32 mouse cellular contexts compared by ENCODE assay signal in genomic region chr3:121703880-121704243, GRCm38 (mm10). TPM values are rescaled to one million over a fixed set of nuclear protein-coding genes. Genes with fewer than 3 reads are reported as not detected.
A peak's percentile ranks its signal among the peaks of the same experiment; 100 is the strongest.
DNase-seq lines count a peak whose midpoint lies in the region; ATAC-seq and TF ChIP-seq lines count a peak whose summit lies in the region.
"Had no signal": no experiment of that assay in that cellular context is flagged by ENCODE, and none has a peak within 500 bp of the region (broad histone marks: within the 10 kb centered on the region; RNA-seq: fewer than 3 reads in every experiment).

No protein-coding gene starts in this region.

- no peaks in the 10 kb centered on the region for H3K9me3 ChIP-seq in midbrain, postnatal 0 days (ENCODE audit: low read length)
- no peaks in the 10 kb centered on the region for H3K9me3 ChIP-seq in midbrain, embryonic 13.5 days
- H3K9me3 ChIP-seq in intestine, embryonic 16.5 days (ENCODE audit: control insufficient read depth, low read length): no peaks in the 10 kb centered on the region
- H3K9me3 ChIP-seq: embryonic facial prominence, embryonic 12.5 days; embryonic facial prominence, embryonic 15.5 days; forebrain, embryonic 12.5 days; forebrain, embryonic 15.5 days; heart, embryonic 10.5 days; heart, embryonic 13.5 days; hindbrain, embryonic 12.5 days; hindbrain, embryonic 15.5 days; intestine, embryonic 15.5 days had no signal

- TF ChIP-seq CTCF in midbrain, postnatal 0 days (IDR thresholded peaks at IDR 0.05): no peak
- no peak for TF ChIP-seq CTCF in Patski (IDR thresholded peaks at IDR 0.05)
- TF ChIP-seq CTCF in embryonic fibroblast, embryonic 13.5 days (IDR thresholded peaks at IDR 0.05; ENCODE audit: borderline replicate concordance, insufficient read depth, low read length): no peak

- H3K9ac ChIP-seq in midbrain, postnatal 0 days (replicated peaks; ENCODE audit: low read length, poor library complexity, severe bottlenecking): no peak overlapping the region
- no peak overlapping the region for H3K9ac ChIP-seq in midbrain, embryonic 13.5 days (replicated peaks)
- no peak overlapping the region for H3K9ac ChIP-seq in intestine, embryonic 16.5 days (ENCODE audit: low read depth, low read length)
- H3K9ac ChIP-seq: embryonic facial prominence, embryonic 12.5 days; embryonic facial prominence, embryonic 15.5 days; forebrain, embryonic 12.5 days; forebrain, embryonic 15.5 days; heart, embryonic 13.5 days; hindbrain, embryonic 12.5 days; hindbrain, embryonic 15.5 days; intestine, embryonic 15.5 days had no signal

- H3K4me1 ChIP-seq in midbrain, postnatal 0 days (ENCODE audit: insufficient read depth, low read length): peaks cover 13% of the 10 kb centered on the region; the same call in 1 of the 2 replicates
- peaks cover 47% of the 10 kb centered on the region for H3K4me1 ChIP-seq in midbrain, embryonic 13.5 days (replicated peaks)
- H3K4me1 ChIP-seq in embryonic fibroblast, embryonic 13.5 days (ENCODE audit: control insufficient read depth, insufficient read depth, low read length): peaks cover 23% of the 10 kb centered on the region
- H3K4me1 ChIP-seq in intestine, embryonic 16.5 days (ENCODE audit: control insufficient read depth, insufficient read depth, low read length): no peaks in the 10 kb centered on the region

- H3K4me2 ChIP-seq in midbrain, postnatal 0 days (ENCODE audit: low read depth, low read length, poor library complexity, severe bottlenecking): no peak overlapping the region
- no peak overlapping the region for H3K4me2 ChIP-seq in midbrain, embryonic 13.5 days (replicated peaks)
- no peak overlapping the region for H3K4me2 ChIP-seq in intestine, embryonic 16.5 days (ENCODE audit: low read depth, low read length)
- H3K4me2 ChIP-seq: embryonic facial prominence, embryonic 12.5 days; embryonic facial prominence, embryonic 15.5 days; forebrain, embryonic 12.5 days; forebrain, embryonic 15.5 days; heart, embryonic 13.5 days; hindbrain, embryonic 12.5 days; hindbrain, embryonic 15.5 days; intestine, embryonic 15.5 days had no signal

- WGBS in midbrain, postnatal 0 days: 57% methylated on average over 3 of the region's 3 CpGs
- 66% methylated on average over 3 of the region's 3 CpGs for WGBS in midbrain, embryonic 13.5 days
- 62% methylated on average over 3 of the region's 3 CpGs for WGBS in intestine, embryonic 16.5 days

- POLR2A ChIA-PET in Patski (lab: Charles Lee): interaction anchor here (0.9 to 2.1 kb wide), 3 partner anchors 9 to 19 kb away, joined by 4 to 7 read pairs (median 7); partner anchors contain the start of gene F3

- no peaks in the 10 kb centered on the region for H3K36me3 ChIP-seq in midbrain, postnatal 0 days (ENCODE audit: insufficient read depth, low read length)
- H3K36me3 ChIP-seq in midbrain, embryonic 13.5 days: no peaks in the 10 kb centered on the region
- no peaks in the 10 kb centered on the region for H3K36me3 ChIP-seq in intestine, embryonic 16.5 days (ENCODE audit: control insufficient read depth, insufficient read depth, low read length)
- H3K36me3 ChIP-seq: embryonic facial prominence, embryonic 12.5 days; embryonic facial prominence, embryonic 15.5 days; forebrain, embryonic 12.5 days; forebrain, embryonic 15.5 days; heart, embryonic 10.5 days; heart, embryonic 13.5 days; hindbrain, embryonic 12.5 days; hindbrain, embryonic 15.5 days; intestine, embryonic 15.5 days had no signal

- TF ChIP-seq POLR2A in embryonic fibroblast, embryonic 13.5 days (IDR thresholded peaks at IDR 0.05; ENCODE audit: low read depth, low read length): no peak

- in situ Hi-C loops in Patski (cut with MboI; ENCODE audit: low pct_unique_long_range_greater_than_20kb): no loop called here

- H3K27me3 ChIP-seq in midbrain, postnatal 0 days (ENCODE audit: insufficient read depth, low read length): no peaks in the 10 kb centered on the region
- no peaks in the 10 kb centered on the region for H3K27me3 ChIP-seq in midbrain, embryonic 13.5 days
- no peaks in the 10 kb centered on the region for H3K27me3 ChIP-seq in Patski
- 0 out of 2 replicates have a peak, but pooled peaks cover 3% of the 10 kb centered on the region for H3K27me3 ChIP-seq in intestine, embryonic 16.5 days (replicated peaks; ENCODE audit: control insufficient read depth, insufficient read depth, low read length)
- H3K27me3 ChIP-seq: embryonic facial prominence, embryonic 12.5 days; embryonic facial prominence, embryonic 15.5 days; forebrain, embryonic 12.5 days; forebrain, embryonic 15.5 days; heart, embryonic 13.5 days; hindbrain, embryonic 12.5 days; hindbrain, embryonic 15.5 days had no signal

- CTCF ChIA-PET in Patski (lab: Charles Lee): interaction anchor here (0.9 to 1.3 kb wide), 3 partner anchors 19 to 33 kb away, joined by 4 read pairs; no protein-coding TSS in a partner anchor

- ATAC-seq in midbrain, postnatal 0 days (ENCODE audit: low FRiP score): no peak
- ATAC-seq in midbrain, embryonic 13.5 days: no peak
- peak; percentile 28 for ATAC-seq in Patski
- ATAC-seq in intestine, embryonic 16.5 days: no peak
- ATAC-seq: forebrain, embryonic 15.5 days; intestine, embryonic 15.5 days had no signal

- no peak overlapping the region for H3K4me3 ChIP-seq in midbrain, postnatal 0 days (ENCODE audit: low read depth, low read length)
- H3K4me3 ChIP-seq in midbrain, embryonic 13.5 days (replicated peaks): no peak overlapping the region
- no peak overlapping the region for H3K4me3 ChIP-seq in embryonic fibroblast, embryonic 13.5 days (ENCODE audit: insufficient read depth, low read length)
- H3K4me3 ChIP-seq in intestine, embryonic 16.5 days (ENCODE audit: low read length): no peak overlapping the region
- H3K4me3 ChIP-seq: embryonic facial prominence, embryonic 12.5 days; embryonic facial prominence, embryonic 15.5 days; erythroblast, embryonic 14.5 days; forebrain, embryonic 12.5 days; forebrain, embryonic 15.5 days; gastrocnemius, adult 2 months; heart, adult 2 months; heart, embryonic 10.5 days; heart, embryonic 13.5 days; hindbrain, embryonic 12.5 days; hindbrain, embryonic 15.5 days; intestine, embryonic 15.5 days had no signal

- peak; percentile 21 for DNase-seq in midbrain, postnatal 0 days (ENCODE audit: low spot score)
- no peak for DNase-seq in Patski (ENCODE audit: low read depth, low spot score)
- DNase-seq in cerebellum, adult 11-12 months: no peak
- DNase-seq: adrenal gland, adult 2 months; adrenal gland, postnatal 14 days; cerebellum, adult 9-11 months; cerebellum, postnatal 25 days; gastrocnemius, adult 2 months; gastrocnemius, postnatal 25 days; heart, postnatal 14 days; kidney, adult 18-20 months had no signal

- H3K27ac ChIP-seq in midbrain, postnatal 0 days (ENCODE audit: low read depth, low read length): no peak overlapping the region
- H3K27ac ChIP-seq in midbrain, embryonic 13.5 days: no peak overlapping the region
- H3K27ac ChIP-seq in embryonic fibroblast, embryonic 13.5 days (ENCODE audit: insufficient read depth, low read length): peak overlapping the region; percentile 47
- H3K27ac ChIP-seq in intestine, embryonic 16.5 days (ENCODE audit: low read length): no peak overlapping the region
- H3K27ac ChIP-seq: embryonic facial prominence, embryonic 12.5 days; embryonic facial prominence, embryonic 15.5 days; forebrain, embryonic 12.5 days; forebrain, embryonic 15.5 days; gastrocnemius, adult 2 months; heart, adult 2 months; heart, embryonic 10.5 days; heart, embryonic 13.5 days; hindbrain, embryonic 12.5 days; hindbrain, embryonic 15.5 days; intestine, embryonic 15.5 days had no signal

RNA-seq across cellular contexts. Expression of gene F3, which starts 19.5 kb away (rescaled TPM):
- total RNA-seq in midbrain, postnatal 0 days (2014; rRNA removed): 12.6 and 15.6 TPM in 2 replicates
- polyA plus RNA-seq in midbrain, postnatal 0 days (2015; fragmentation: Nextera tagmentation; extraction: Ambion mirVana): 16.5 and 16.7 TPM in 2 replicates
- 5.0 and 5.5 TPM in 2 replicates for polyA plus RNA-seq in midbrain, embryonic 13.5 days (2015; fragmentation: Nextera tagmentation; extraction: Ambion mirVana)
- polyA plus RNA-seq in Patski (2021): 164 TPM
- 168 and 276 TPM in 2 replicates for polyA plus RNA-seq in embryonic fibroblast, embryonic 13.5 days (2011; ENCODE audit: insufficient read length, low read depth, missing spikeins)
- 24.7 and 28.6 TPM in 2 replicates for polyA plus RNA-seq in intestine, embryonic 16.5 days (2015; fragmentation: Nextera tagmentation; extraction: Ambion mirVana)
- polyA plus RNA-seq: erythroblast, embryonic 14.5 days had no signal

RNA-seq across cellular contexts. Expression of gene 4930432M17Rik, which starts 33.3 kb away (rescaled TPM):
- total RNA-seq in midbrain, postnatal 0 days (2014; rRNA removed): not detected in 2 replicates
- polyA plus RNA-seq in midbrain, postnatal 0 days (2015; fragmentation: Nextera tagmentation; extraction: Ambion mirVana): not detected in 2 replicates
- not detected in 2 replicates for polyA plus RNA-seq in midbrain, embryonic 13.5 days (2015; fragmentation: Nextera tagmentation; extraction: Ambion mirVana)
- not detected for polyA plus RNA-seq in Patski (2021)
- polyA plus RNA-seq in embryonic fibroblast, embryonic 13.5 days (2011; ENCODE audit: insufficient read length, low read depth, missing spikeins): not detected in 2 replicates
- polyA plus RNA-seq in intestine, embryonic 16.5 days (2015; fragmentation: Nextera tagmentation; extraction: Ambion mirVana): not detected in 2 replicates
- total RNA-seq: adrenal gland, adult 2 months; adrenal gland, postnatal 14 days; adrenal gland, postnatal 4 days; common myeloid progenitor, adult 5-6 weeks; ES-E14; gastrocnemius, adult 2 months; gastrocnemius, postnatal 25 days; heart, adult 2 months; heart, postnatal 14 days; hematopoietic stem cell, adult 5-6 weeks had no signal
- polyA plus RNA-seq: adrenal gland, adult 2 months; cerebellum, adult 2 months; embryonic facial prominence, embryonic 12.5 days; embryonic facial prominence, embryonic 15.5 days; erythroblast, embryonic 14.5 days; forebrain, embryonic 12.5 days; forebrain, embryonic 15.5 days; gonadal fat pad, adult 2 months; heart, adult 2 months; heart, embryonic 10.5 days; heart, embryonic 13.5 days; heart, embryonic 16.5 days; hindbrain, embryonic 12.5 days; hindbrain, embryonic 15.5 days; intestine, embryonic 15.5 days had no signal
